Mouse (Mus musculus): ENCODE measurements at regions not wholly inside any gene's neighbourhood (a gene's known extent, or its start where the extent isn't known, plus 50 kb on each side); places are given as distances from the start of the nearest gene placed in this dataset.
"Not testable (repeated sequence)": the region's sequence is repeated elsewhere in the genome, so short reads cannot be mapped to it uniquely, and the experiment has no call there.

- Histone ChIP-seq H3K4me1 (replicated peaks) (no peaks in the 10 kb centered on the region), H3K36me3 (no peaks in the 10 kb centered on the region), H3K9ac (no peak overlapping the region), H3K4me3 (no peak overlapping the region), H3K27me3 (no peaks in the 10 kb centered on the region), H3K4me2 (no peak overlapping the region), H3K9me3 (no peaks in the 10 kb centered on the region), H3K27ac (replicated peaks) (no peak overlapping the region)
- ATAC-seq (ENCODE audit: low read depth), result no peak; the same call in 1 of the 2 replicates
Measured at GRCm38 (mm10) chr1:164744955-164745608, 51.4 kb upstream of the Dpt start.

DNA sequence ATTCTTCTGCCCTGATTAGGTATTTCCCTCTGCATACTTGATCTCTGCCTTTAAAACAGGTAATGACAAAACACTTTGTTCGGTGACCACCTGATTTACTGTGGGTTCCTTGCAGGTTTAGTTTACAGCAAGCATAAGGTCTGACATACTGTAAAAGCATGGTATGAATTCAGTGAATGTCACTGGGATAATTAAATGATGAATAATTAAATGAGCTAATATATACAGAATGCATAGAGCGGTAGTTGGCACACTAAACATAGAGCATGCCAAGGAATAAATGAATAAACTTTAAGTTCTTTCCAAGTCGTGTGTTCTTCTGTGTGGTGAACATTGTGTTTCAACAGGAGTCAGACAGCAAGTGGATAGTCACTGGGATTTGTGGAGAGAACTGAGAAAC lies 51.9 kb upstream of the Dpt start:
- no peak overlapping the region for H3K27ac ChIP-seq (replicated peaks)
- no peak overlapping the region for H3K9ac ChIP-seq
- no peak for ATAC-seq (ENCODE audit: low read depth)
- H3K36me3 ChIP-seq, result no peaks in the 10 kb centered on the region
- no peaks in the 10 kb centered on the region for H3K9me3 ChIP-seq
- H3K27me3 ChIP-seq, result no peaks in the 10 kb centered on the region
- H3K4me1 ChIP-seq (replicated peaks), result no peaks in the 10 kb centered on the region
- H3K4me2 ChIP-seq, result no peak overlapping the region
- H3K4me3 ChIP-seq, result no peak overlapping the region
- WGBS, result 75% methylated on average over 3 of the region's 3 CpGs

DNA sequence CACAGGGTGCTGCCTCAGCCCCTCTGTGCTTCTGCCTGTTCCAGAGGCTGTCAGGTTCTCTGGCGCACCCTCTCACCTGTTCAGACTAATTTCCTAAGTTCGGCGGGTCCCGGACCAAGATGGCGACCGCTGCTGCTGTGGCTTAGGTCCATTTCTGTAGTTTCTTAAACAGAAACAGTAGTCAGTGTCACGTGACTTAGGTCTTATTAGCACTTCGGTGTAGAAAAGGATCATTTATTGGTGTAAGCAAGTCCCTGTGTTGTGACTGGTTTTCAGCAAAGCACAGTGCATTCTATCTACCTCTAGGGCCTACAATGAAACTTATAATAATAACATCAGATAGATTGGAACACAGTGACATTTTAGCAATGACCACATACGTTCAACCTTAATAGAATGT lies 53.5 kb upstream of the Dpt start:
- ATAC-seq (ENCODE audit: low read depth); H3K4me3 ChIP-seq; H3K9me3 ChIP-seq: not testable (repeated sequence)

DNA sequence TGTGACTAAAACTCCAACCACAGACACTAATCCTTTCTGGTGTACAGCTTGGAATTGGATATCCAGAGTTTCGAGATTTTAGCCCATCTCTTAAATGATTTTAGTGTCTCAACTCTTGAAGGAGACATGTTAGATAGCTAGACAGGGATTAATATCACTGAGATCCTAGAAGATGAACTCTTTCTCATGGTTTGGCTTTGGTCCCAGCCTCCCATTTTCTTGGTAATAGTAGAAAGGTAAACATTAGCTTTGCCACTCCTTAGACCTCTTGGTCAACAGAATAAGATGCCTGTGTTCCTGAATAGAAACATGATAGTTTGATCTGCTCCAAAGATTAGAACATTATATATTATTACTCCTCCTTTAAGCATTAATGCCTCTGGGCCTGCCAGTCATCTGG lies 60.8 kb upstream of the Dpt start:
- ATAC-seq (ENCODE audit: low read depth), result no peak
- 68% methylated on average over 1 of the region's 1 CpGs for WGBS
- Histone ChIP-seq H3K4me2 (no peak overlapping the region), H3K36me3 (no peaks in the 10 kb centered on the region), H3K27ac (replicated peaks) (no peak overlapping the region), H3K4me3 (no peak overlapping the region), H3K27me3 (no peaks in the 10 kb centered on the region), H3K9me3 (no peaks in the 10 kb centered on the region), H3K4me1 (replicated peaks) (no peaks in the 10 kb centered on the region), H3K9ac (no peak overlapping the region)

More for the DNA sequence above, 53.5 kb upstream of the Dpt start:
- H3K36me3 ChIP-seq; H3K4me2 ChIP-seq; H3K9ac ChIP-seq; H3K27ac ChIP-seq (replicated peaks); H3K4me1 ChIP-seq (replicated peaks); H3K27me3 ChIP-seq: not testable (repeated sequence)
- 96% methylated on average over 8 of the region's 9 CpGs for WGBS

DNA sequence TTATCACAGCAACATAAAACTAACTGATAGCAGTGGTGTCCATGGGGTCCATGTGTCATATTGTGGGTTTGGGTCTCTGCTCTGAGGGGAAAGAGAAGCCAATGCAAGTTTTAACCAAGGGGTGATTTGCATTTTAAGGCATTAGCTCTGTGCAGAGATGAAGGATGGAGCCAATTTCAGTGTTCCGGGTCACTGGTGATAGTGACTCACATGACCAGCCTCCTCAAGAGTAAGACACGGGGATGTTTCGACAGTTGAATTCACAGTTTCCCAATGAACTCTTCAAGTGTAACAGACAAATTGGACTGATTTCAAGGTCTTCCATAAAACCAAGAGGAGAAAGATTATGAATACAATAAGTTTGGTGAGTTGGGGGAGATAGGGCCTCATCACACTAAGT lies 62.7 kb upstream of the Dpt start:
- H3K4me2 ChIP-seq, result no peak overlapping the region
- H3K4me1 ChIP-seq (replicated peaks), result no peaks in the 10 kb centered on the region
- no peak for ATAC-seq (ENCODE audit: low read depth)
- H3K4me3 ChIP-seq, result no peak overlapping the region
- no peaks in the 10 kb centered on the region for H3K36me3 ChIP-seq
- no peak overlapping the region for H3K27ac ChIP-seq (replicated peaks)
- 85% methylated on average over 3 of the region's 3 CpGs for WGBS
- no peak overlapping the region for H3K9ac ChIP-seq
- H3K9me3 ChIP-seq, result no peaks in the 10 kb centered on the region
- H3K27me3 ChIP-seq, result no peaks in the 10 kb centered on the region

GRCm38 (mm10) chr1:164722054-164722453 lies 74.4 kb upstream of the Dpt start:
- 0% methylated on average over 1 of the region's 1 CpGs for WGBS
- H3K4me2 ChIP-seq, result no peak overlapping the region
- H3K27me3 ChIP-seq, result no peaks in the 10 kb centered on the region
- H3K36me3 ChIP-seq, result no peaks in the 10 kb centered on the region
- H3K4me3 ChIP-seq, result no peak overlapping the region
- no peak overlapping the region for H3K9ac ChIP-seq
- H3K27ac ChIP-seq (replicated peaks), result no peak overlapping the region
- ATAC-seq (ENCODE audit: low read depth), result no peak
- no peaks in the 10 kb centered on the region for H3K9me3 ChIP-seq
- no peaks in the 10 kb centered on the region for H3K4me1 ChIP-seq (replicated peaks)

GRCm38 (mm10) chr1:164714905-164715304 lies 81.5 kb upstream of the Dpt start:
- no peaks in the 10 kb centered on the region for H3K4me1 ChIP-seq (replicated peaks)
- WGBS, result 85% methylated on average over 2 of the region's 2 CpGs
- H3K27me3 ChIP-seq, result no peaks in the 10 kb centered on the region
- no peaks in the 10 kb centered on the region for H3K36me3 ChIP-seq
- no peak for ATAC-seq (ENCODE audit: low read depth)
- no peak overlapping the region for H3K4me2 ChIP-seq
- no peak overlapping the region for H3K4me3 ChIP-seq
- no peak overlapping the region for H3K9ac ChIP-seq
- H3K9me3 ChIP-seq, result no peaks in the 10 kb centered on the region
- no peak overlapping the region for H3K27ac ChIP-seq (replicated peaks)

DNA sequence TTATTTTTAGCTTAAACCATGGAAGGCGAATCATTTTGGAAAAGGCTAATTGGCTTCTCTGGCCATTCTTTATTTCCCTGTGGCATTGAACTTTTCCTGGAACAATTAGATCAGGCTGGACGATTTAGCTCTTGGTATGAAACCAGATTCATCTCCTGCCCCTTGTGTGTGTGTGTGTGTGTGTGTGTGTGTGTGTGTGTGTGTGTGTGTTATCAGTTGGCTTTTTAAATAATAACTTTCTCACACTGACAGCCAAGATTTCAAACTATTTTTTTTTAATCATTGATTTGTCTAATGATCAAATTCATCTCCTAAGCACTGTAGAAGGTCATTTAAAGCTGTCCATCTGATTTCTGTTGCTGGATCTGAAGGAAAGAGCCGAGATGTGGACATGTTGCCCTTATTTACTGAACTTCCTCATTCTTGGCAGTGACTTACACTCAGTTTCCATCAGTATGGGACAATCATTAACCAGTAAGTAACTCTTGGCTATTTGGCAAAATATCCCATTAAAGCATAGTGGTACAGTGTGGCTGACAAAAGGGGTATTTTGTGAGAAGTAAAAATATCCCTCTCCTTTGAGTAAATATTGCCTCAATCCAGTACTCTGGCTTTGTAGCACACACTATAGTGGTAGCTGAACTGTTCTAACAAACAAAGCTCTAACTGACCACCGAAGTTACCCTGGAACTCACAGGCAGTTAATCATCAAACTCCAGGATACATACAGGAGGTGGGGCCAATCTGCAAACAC lies 82.5 kb upstream of the Dpt start:
- H3K4me1 ChIP-seq (replicated peaks), result no peaks in the 10 kb centered on the region
- WGBS, result 78% methylated on average over 4 of the region's 4 CpGs

DNA sequence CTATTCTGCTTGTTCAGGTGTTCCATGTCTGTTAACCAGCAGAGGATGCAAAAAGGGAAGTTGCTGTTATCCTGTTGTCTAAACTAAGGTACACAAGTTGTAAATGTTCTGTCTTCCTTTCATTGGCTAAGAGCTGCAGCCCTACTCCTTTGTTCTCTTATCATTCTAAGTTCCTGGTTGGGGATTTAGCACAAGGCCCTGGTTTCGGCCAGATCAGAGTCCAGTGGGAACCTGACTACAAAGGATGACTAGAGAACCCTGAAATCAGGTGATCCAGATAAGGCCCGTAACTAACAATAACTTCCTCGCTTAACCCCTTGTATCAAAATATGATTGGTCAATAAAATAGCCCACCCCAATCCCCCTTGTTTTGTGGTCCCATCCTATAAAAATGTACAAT lies 83.9 kb upstream of the Dpt start:
- Histone ChIP-seq H3K27ac (replicated peaks) (no peak overlapping the region), H3K27me3 (no peaks in the 10 kb centered on the region), H3K36me3 (no peaks in the 10 kb centered on the region), H3K4me1 (replicated peaks) (no peaks in the 10 kb centered on the region), H3K9me3 (no peaks in the 10 kb centered on the region), H3K4me2 (no peak overlapping the region), H3K4me3 (no peak overlapping the region), H3K9ac (no peak overlapping the region)
- WGBS, result 92% methylated on average over 3 of the region's 3 CpGs
- ATAC-seq (ENCODE audit: low read depth), result no peak

More for the DNA sequence above, 82.5 kb upstream of the Dpt start:
- Histone ChIP-seq H3K27ac (replicated peaks) (no peak overlapping the region), H3K4me3 (no peak overlapping the region), H3K27me3 (no peaks in the 10 kb centered on the region), H3K9me3 (no peaks in the 10 kb centered on the region), H3K36me3 (no peaks in the 10 kb centered on the region), H3K4me2 (no peak overlapping the region), H3K9ac (no peak overlapping the region)
- no peak for ATAC-seq (ENCODE audit: low read depth)

- Histone ChIP-seq H3K9ac (no peak overlapping the region), H3K27ac (replicated peaks) (no peak overlapping the region), H3K4me1 (replicated peaks) (peaks cover 9% of the 10 kb centered on the region), H3K9me3 (no peaks in the 10 kb centered on the region), H3K4me3 (no peak overlapping the region), H3K27me3 (no peaks in the 10 kb centered on the region), H3K4me2 (peak overlapping the region; percentile 32), H3K36me3 (no peaks in the 10 kb centered on the region)
- ATAC-seq (ENCODE audit: low read depth), result peak; percentile 98
- WGBS, result 36% methylated on average over 11 of the region's 11 CpGs
Measured at GRCm38 (mm10) chr1:164704397-164705091, 91.9 kb upstream of the Dpt start.

- H3K9me3 ChIP-seq, result no peaks in the 10 kb centered on the region
- WGBS, result 46% methylated on average over 4 of the region's 4 CpGs
- no peak for ATAC-seq (ENCODE audit: low read depth)
Measured at GRCm38 (mm10) chr1:164703560-164704131, 92.8 kb upstream of the Dpt start.

DNA sequence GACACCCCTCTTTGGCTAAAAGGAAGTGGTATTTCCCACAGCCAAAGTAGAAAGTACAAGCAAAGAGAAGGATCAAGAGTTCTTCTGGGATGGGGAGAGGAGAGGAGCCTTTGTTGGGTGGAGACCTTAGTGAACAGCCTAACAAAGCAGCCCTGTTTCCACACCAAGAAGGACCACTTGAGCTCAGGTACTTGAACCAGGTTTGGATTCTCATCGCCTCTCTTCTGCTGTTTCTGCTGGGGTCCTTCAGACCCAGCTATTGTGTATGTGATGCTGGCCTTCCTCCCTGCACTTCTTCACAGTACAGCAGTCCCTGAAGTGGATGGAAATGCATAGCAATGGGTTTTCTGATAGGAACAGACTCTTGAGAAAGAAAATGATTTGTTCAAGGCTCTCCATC lies 106.4 kb upstream of the Dpt start:
- H3K4me1 ChIP-seq (replicated peaks), result no peaks in the 10 kb centered on the region
- no peaks in the 10 kb centered on the region for H3K27me3 ChIP-seq
- WGBS, result 86% methylated on average over 1 of the region's 1 CpGs
- no peak overlapping the region for H3K9ac ChIP-seq
- no peak for ATAC-seq (ENCODE audit: low read depth)
- H3K4me2 ChIP-seq, result no peak overlapping the region
- H3K9me3 ChIP-seq, result no peaks in the 10 kb centered on the region
- H3K36me3 ChIP-seq, result no peaks in the 10 kb centered on the region
- H3K27ac ChIP-seq (replicated peaks), result no peak overlapping the region
- H3K4me3 ChIP-seq, result no peak overlapping the region

More at GRCm38 (mm10) chr1:164703560-164704131, 92.8 kb upstream of the Dpt start:
- Histone ChIP-seq H3K36me3 (no peaks in the 10 kb centered on the region), H3K4me3 (no peak overlapping the region), H3K27ac (replicated peaks) (no peak overlapping the region), H3K27me3 (no peaks in the 10 kb centered on the region), H3K4me1 (replicated peaks) (peaks cover 9% of the 10 kb centered on the region), H3K4me2 (no peak overlapping the region), H3K9ac (no peak overlapping the region)

All from neural tube, embryonic 13.5 days (tissue).